Mouse (Mus musculus) heart, postnatal 25 days (tissue): ENCODE results near the gene Suco. TPM values are rescaled to one million over a fixed set of nuclear protein-coding genes. Genes with fewer than 3 reads are reported as not detected.

Source experiments
- DNase-seq: peaks from one replicate; pipeline ENCODE4 v3.0.0; 2022; ENCODE audit warnings: low spot score
- intact Hi-C: fragments of 180-260 bp; cut with DNase I; formaldehyde crosslinking; loops from one replicate; pipeline ENCODE4 v1.15.1; 2025
- total RNA-seq, 2 experiments: library from RNA; stranded (reverse); gene quantifications; 2 replicates each; pipeline ENCODE4 v1.2.3; 2021

The Suco gene
- total RNA-seq, 2 experiments from 2014 or later = 12.6 to 13.7 TPM

- DNase-seq = no peak
- intact Hi-C loops = no loop called here
Observed at GRCm38 (mm10) chr1:161794447-161795211, 81.9 kb downstream of the Suco start.

DNA sequence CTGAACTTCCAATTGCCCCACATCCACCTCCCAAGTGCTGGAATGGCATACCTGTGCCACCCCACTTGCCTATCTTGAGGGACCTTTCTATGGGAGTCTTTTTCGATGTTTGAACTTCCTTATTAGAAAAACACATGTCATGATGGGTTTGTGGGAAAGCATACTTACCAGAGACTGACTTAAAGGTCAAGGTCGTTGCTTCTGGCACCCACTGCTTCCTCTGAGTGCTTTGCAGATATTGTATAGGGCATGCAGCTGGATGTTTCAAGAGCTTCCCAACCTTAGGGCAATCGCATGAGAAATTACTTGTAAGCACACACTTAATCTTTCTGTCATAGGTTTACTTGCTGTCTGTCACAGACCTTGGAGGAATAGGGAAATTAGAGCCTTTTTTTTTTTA is 83.2 kb downstream of the Suco start:
- intact Hi-C loops = no loop called here
- DNase-seq = no peak

GRCm38 (mm10) chr1:161792687-161792969 is 83.9 kb downstream of the Suco start:
- no peak for DNase-seq
- intact Hi-C loops = no loop called here

DNA sequence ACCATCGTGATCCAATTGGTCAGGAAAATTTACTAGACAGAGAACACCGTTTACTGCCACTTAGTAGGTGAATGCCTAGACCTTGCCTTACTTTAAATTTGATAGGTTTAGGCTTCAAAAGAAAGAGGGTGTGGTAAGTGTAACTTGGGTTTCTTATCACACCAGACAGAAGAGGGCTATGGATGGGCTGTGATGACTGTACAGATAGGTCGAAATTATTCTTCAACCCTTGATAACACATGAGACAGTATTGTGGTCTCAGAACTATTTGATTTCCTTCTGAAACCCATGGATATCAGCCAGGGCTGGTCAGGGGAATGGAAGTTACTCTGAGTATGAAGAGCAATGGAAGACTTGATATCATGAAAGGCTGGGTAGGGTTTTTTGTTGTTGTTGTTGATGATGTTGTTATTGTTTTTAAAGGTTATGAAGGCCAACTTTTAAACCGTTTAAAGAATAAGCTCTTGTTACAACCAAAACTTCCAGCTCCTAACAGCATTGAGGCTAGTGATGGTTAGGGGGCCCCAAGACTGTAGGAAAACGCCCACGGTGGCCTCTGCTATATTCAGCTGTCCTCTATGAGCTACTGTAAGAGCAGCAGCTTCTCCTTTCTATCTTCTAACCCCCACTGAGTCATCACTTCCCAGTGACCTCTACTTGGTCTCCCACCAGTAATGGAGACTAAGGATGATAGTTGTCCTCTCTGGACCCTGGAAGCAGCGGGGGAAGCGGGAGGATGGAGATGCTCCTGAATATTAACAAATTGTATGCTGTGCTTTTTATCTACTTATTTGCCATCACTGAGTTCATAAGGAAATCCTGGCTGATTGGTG is 84.4 kb downstream of the Suco start:
- intact Hi-C loops = no loop called here
- DNase-seq = no peak

- intact Hi-C loops = no loop called here
- DNase-seq = no peak
Observed at GRCm38 (mm10) chr1:161788339-161788738, 88.1 kb downstream of the Suco start, which contains the start of gene Fasl. TSS of gene Fasl (minus strand) at chr1:161788495.

DNA sequence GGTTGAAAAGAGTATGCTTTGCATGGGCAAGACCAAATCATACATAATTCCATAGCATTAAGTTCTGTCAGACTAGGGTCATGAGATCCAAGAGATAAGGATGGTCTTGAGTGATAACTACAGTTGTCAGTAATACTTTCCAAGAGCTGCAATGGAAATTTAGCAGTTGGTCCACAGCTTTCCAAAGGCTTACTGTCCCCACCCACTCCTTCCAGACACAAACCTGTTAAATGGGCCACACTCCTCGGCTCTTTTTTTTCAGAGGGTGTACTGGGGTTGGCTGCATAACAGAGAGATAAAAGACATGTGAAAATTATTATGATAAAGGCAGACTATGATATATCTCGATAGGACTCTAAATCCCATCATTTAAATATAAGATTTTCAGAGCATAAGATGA is 93.8 kb downstream of the Suco start:
- no peak for DNase-seq

DNA sequence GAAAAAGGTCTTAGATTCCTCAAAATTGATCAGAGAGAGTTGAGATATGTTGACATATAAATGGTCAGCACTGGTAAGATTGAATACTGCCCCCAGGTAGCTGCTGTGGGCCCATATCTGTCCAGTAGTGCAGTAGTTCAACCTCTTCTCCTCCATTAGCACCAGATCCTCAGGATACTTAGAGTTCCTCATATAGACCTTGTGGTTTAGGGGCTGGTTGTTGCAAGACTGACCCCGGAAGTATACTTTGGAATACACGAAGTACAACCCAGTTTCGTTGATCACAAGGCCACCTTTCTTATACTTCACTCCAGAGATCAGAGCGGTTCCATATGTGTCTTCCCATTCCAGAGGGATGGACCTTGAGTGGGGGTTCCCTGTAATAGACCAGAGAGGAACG is 94.9 kb downstream of the Suco start:
- DNase-seq = no peak
- intact Hi-C loops = no loop called here

More for the DNA sequence above, 93.8 kb downstream of the Suco start:
- intact Hi-C loops = no loop called here

- no peak for DNase-seq
- intact Hi-C loops = no loop called here
Observed at GRCm38 (mm10) chr1:161779057-161779456, 97.4 kb downstream of the Suco start.

- intact Hi-C loops = no loop called here
- no peak for DNase-seq
Observed at GRCm38 (mm10) chr1:161775151-161775550, 101.3 kb downstream of the Suco start.

- DNase-seq = no peak
- intact Hi-C loops = no loop called here
Observed at GRCm38 (mm10) chr1:161771293-161771692, 105.2 kb downstream of the Suco start.

DNA sequence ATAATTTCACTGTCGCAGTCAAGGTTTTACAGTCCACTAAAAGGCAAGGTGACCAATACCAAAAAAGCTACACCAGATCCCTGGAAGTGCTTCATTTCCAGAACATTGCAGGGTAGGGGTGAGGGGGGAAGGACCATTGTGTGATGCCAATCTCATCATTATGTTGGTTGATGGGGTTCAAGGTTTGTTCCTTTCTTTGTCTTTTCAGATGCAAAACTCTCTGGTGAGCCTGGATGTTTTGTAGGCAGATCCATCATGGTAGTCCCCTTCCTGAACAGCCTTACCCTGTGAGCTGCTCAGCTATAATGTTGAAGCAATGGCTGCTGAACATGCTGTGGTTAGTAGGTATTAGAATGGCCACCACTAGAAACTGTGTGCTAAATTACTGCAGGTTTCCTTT is 107.2 kb downstream of the Suco start:
- DNase-seq = no peak
- intact Hi-C loops = no loop called here

- intact Hi-C loops = no loop called here
- no peak for DNase-seq
Observed at GRCm38 (mm10) chr1:161767101-161767524, 109.4 kb downstream of the Suco start.

DNA sequence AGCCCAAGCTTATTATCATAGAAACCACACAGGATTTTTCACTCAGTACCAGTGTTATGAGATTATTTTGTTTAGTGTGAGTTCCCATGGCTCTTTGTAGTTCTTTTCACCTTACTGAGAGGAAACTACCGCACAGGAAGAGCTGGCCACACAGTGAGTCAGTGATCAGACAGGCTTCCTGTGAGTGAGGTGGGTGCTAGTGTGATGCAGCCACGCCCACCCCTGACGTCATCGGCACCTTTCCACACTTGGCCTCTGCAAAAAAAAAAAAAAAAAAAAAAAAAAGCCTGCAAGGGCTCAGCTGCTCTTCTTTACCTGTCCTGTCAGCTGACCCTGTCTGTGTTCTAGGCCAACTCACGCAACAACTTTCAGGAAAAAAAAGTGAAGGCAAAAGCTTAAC is 109.8 kb downstream of the Suco start:
- intact Hi-C loops = no loop called here
- DNase-seq = no peak

Other genes starting within 250 kb of the Suco start
- not detected for gene Fasl, start 88.2 kb downstream of the Suco start, total RNA-seq
- gene Pigc, start 92.5 kb upstream of the Suco start, total RNA-seq = 10 to 100 TPM; 16.5 to 16.9 TPM
- gene 4930558K02Rik, start 103.0 kb upstream of the Suco start, total RNA-seq = not detected